Mouse (Mus musculus) embryo, embryonic 10.5 days (tissue): ENCODE measurements around the gene Zmym2.

Experiments
- DNase-seq: peaks from one replicate; pipeline ENCODE4 v3.0.0-alpha.2; 2015; ENCODE audit warnings: low spot score

The Zmym2 gene

GRCm38 (mm10) chr14:56918532-56918931 lies 32.1 kb downstream of the Zmym2 start:
- DNase-seq = no peak

GRCm38 (mm10) chr14:56935481-56935880 lies 49.0 kb downstream of the Zmym2 start:
- DNase-seq = no peak

- no peak for DNase-seq
Measured at GRCm38 (mm10) chr14:56939903-56940302, 53.5 kb downstream of the Zmym2 start.

GRCm38 (mm10) chr14:56952928-56953327 lies 66.5 kb downstream of the Zmym2 start:
- DNase-seq = no peak

- no peak for DNase-seq
Measured at GRCm38 (mm10) chr14:56954393-56954792, 67.9 kb downstream of the Zmym2 start.

- DNase-seq = peak; percentile 76
Measured at GRCm38 (mm10) chr14:56963969-56964734, 77.7 kb downstream of the Zmym2 start.

GRCm38 (mm10) chr14:56969653-56970052 lies 83.2 kb downstream of the Zmym2 start:
- DNase-seq = no peak

- DNase-seq = no peak
Measured at GRCm38 (mm10) chr14:56970160-56970559, 83.7 kb downstream of the Zmym2 start.

GRCm38 (mm10) chr14:56978045-56978655 lies 91.7 kb downstream of the Zmym2 start:
- DNase-seq = no peak

- no peak for DNase-seq
Measured at GRCm38 (mm10) chr14:56988621-56989020, 102.2 kb downstream of the Zmym2 start.
